In genomic region chr11:98469761-98470714, GRCm38 (mm10) we compare ENCODE assay signal across 14 mouse cellular contexts. TPM values are rescaled to one million over a fixed set of nuclear protein-coding genes. Genes with fewer than 3 reads are reported as not detected.
DNase-seq lines count a peak whose midpoint lies in the region; ATAC-seq and TF ChIP-seq lines count a peak whose summit lies in the region.
"Had no signal": no experiment of that assay in that cellular context is flagged by ENCODE, and none has a peak within 500 bp of the region (broad histone marks: within the 10 kb centered on the region; RNA-seq: fewer than 3 reads in every experiment).

No protein-coding gene starts in this region.

- peak; percentile 59; the same call in 1 of the 2 replicates for ATAC-seq in kidney, embryonic 14.5 days (ENCODE audit: low FRiP score, low TSS enrichment)
- peak; percentile 91 for ATAC-seq in CD4-positive, CD25-positive, alpha-beta regulatory T cell, adult 4 months
- 0 out of 2 replicates have a peak, but pooled peaks have one; percentile 29 for ATAC-seq in common myeloid progenitor, adult 5-6 weeks (replicated peaks; ENCODE audit: low read depth, poor library complexity, severe bottlenecking)
- ATAC-seq: forebrain, postnatal 0 days had no signal

- no peaks in the 10 kb centered on the region for H3K36me3 ChIP-seq in kidney, embryonic 14.5 days (ENCODE audit: control insufficient read depth, insufficient read depth, low read length)
- H3K36me3 ChIP-seq: neural tube, embryonic 12.5 days had no signal

- 0 out of 2 replicates have a peak, but pooled peaks cover 5% of the 10 kb centered on the region for H3K4me1 ChIP-seq in kidney, embryonic 14.5 days (ENCODE audit: control insufficient read depth, insufficient read depth, low read length)
- H3K4me1 ChIP-seq: neural tube, embryonic 12.5 days had no signal

- no peaks in the 10 kb centered on the region for H3K27me3 ChIP-seq in kidney, embryonic 14.5 days (ENCODE audit: control insufficient read depth, insufficient read depth, low read length)
- H3K27me3 ChIP-seq: neural tube, embryonic 12.5 days had no signal

- DNase-seq in kidney, postnatal 4 days: no peak
- peak; percentile 81 for DNase-seq in naive thymus-derived CD4-positive, alpha-beta T cell, adult 2 months (ENCODE audit: low read depth)
- no peak for DNase-seq in layer of hippocampus, adult 2 months (ENCODE audit: low spot score in 2 of 2)
- no peak for DNase-seq in layer of hippocampus, adult 18-20 months (ENCODE audit: low spot score in 2 of 2)
- DNase-seq in heart, adult 9 months (ENCODE audit: low spot score in 2 of 2): no peak
- DNase-seq: embryo, embryonic 11 days; forebrain, postnatal 0 days; heart, adult 11 months; left cerebral cortex, postnatal 4 days had no signal

- H3K27ac ChIP-seq in kidney, embryonic 14.5 days (ENCODE audit: low read depth, low read length): peak overlapping the region; percentile 79
- H3K27ac ChIP-seq in layer of hippocampus, adult 2 months: no peak overlapping the region
- H3K27ac ChIP-seq: hindbrain, embryonic 14.5 days; neural tube, embryonic 12.5 days had no signal

- H3K4me2 ChIP-seq in kidney, embryonic 14.5 days (replicated peaks; ENCODE audit: low read depth, low read length): no peak overlapping the region
- H3K4me2 ChIP-seq: hindbrain, embryonic 14.5 days; neural tube, embryonic 12.5 days had no signal

- no peak for TF ChIP-seq CTCF in layer of hippocampus, adult 2 months (conservative IDR thresholded peaks at IDR 0.05)

- H3K4me3 ChIP-seq in kidney, embryonic 14.5 days (ENCODE audit: low read length): no peak overlapping the region
- no peak overlapping the region for H3K4me3 ChIP-seq in layer of hippocampus, adult 2 months
- H3K4me3 ChIP-seq: neural tube, embryonic 12.5 days had no signal

- WGBS in kidney, embryonic 14.5 days: 48% methylated on average over 22 of the region's 22 CpGs

- H3K9ac ChIP-seq in kidney, embryonic 14.5 days (ENCODE audit: low read depth, low read length): 0 out of 2 replicates have a peak overlapping the region, but pooled peaks have one; percentile 7
- H3K9ac ChIP-seq: forebrain, postnatal 0 days; hindbrain, embryonic 14.5 days; neural tube, embryonic 12.5 days had no signal

- no peaks in the 10 kb centered on the region for H3K9me3 ChIP-seq in kidney, embryonic 14.5 days (ENCODE audit: control insufficient read depth, low read length)
- H3K9me3 ChIP-seq: neural tube, embryonic 12.5 days had no signal

RNA-seq across cellular contexts. Expression of gene Grb7, which starts 23.8 kb away (rescaled TPM):
- polyA plus RNA-seq in kidney, embryonic 14.5 days (2014; fragmentation: Nextera tagmentation; extraction: Ambion mirVana): 52.3 and 66.8 TPM in 2 replicates
- polyA plus RNA-seq in CD4-positive, CD25-positive, alpha-beta regulatory T cell, adult 4 months (2017; shearing (Covaris generic)): 1 to 10 TPM; 3.6 to 6.2 TPM
- not detected in 2 replicates for total RNA-seq in common myeloid progenitor, adult 5-6 weeks (2017)
- 1 to 10 TPM; 1.5 to 1.6 TPM for total RNA-seq in layer of hippocampus, adult 2 months (2021)
- total RNA-seq in layer of hippocampus, adult 18-20 months (2021): 1 to 10 TPM; 1.2 to 2.1 TPM

RNA-seq across cellular contexts. Expression of gene Mien1, which starts 31.2 kb away (rescaled TPM):
- 83.8 and 101 TPM in 2 replicates for polyA plus RNA-seq in kidney, embryonic 14.5 days (2014; fragmentation: Nextera tagmentation; extraction: Ambion mirVana)
- polyA plus RNA-seq in CD4-positive, CD25-positive, alpha-beta regulatory T cell, adult 4 months (2017; shearing (Covaris generic)): 100 to 1,000 TPM; 150 to 155 TPM
- 16.1 and 24.4 TPM in 2 replicates for total RNA-seq in common myeloid progenitor, adult 5-6 weeks (2017)
- 10 to 100 TPM; 84.3 to 89.3 TPM for total RNA-seq in layer of hippocampus, adult 2 months (2021)
- total RNA-seq in layer of hippocampus, adult 18-20 months (2021): 10 to 100 TPM; 83.0 to 95.4 TPM

RNA-seq across cellular contexts. Expression of gene Erbb2, which starts 57.8 kb away (rescaled TPM):
- polyA plus RNA-seq in kidney, embryonic 14.5 days (2014; fragmentation: Nextera tagmentation; extraction: Ambion mirVana): 35.5 and 54.1 TPM in 2 replicates
- polyA plus RNA-seq in CD4-positive, CD25-positive, alpha-beta regulatory T cell, adult 4 months (2017; shearing (Covaris generic)): under 1 TPM; 0.07 to 0.23 TPM
- not detected in 2 replicates for total RNA-seq in common myeloid progenitor, adult 5-6 weeks (2017)
- 1 to 10 TPM; 1.9 to 2.8 TPM for total RNA-seq in layer of hippocampus, adult 2 months (2021)
- 1 to 10 TPM; 1.4 to 1.9 TPM for total RNA-seq in layer of hippocampus, adult 18-20 months (2021)

Comparison
In these comparisons a context has a peak if more than half of its experiments do, and no peak if none do; other contexts are left out.
1. ATAC-seq: peak in every context shown above with its lines; median percentile 91 in CD4-positive, CD25-positive, alpha-beta regulatory T cell, adult 4 months; 59 in kidney, embryonic 14.5 days; 29 in common myeloid progenitor, adult 5-6 weeks.